Mouse (Mus musculus) adrenal gland, postnatal 10 days (tissue): ENCODE results near the gene Sbno2. TPM values are rescaled to one million over a fixed set of nuclear protein-coding genes. Genes with fewer than 3 reads are reported as not detected.

ENCODE experiments used
- DNase-seq: peaks from one replicate; pipeline ENCODE4 v3.0.0; 2021; ENCODE audit warnings: mixed read lengths
- total RNA-seq, 2 experiments: library from RNA; stranded (reverse); gene quantifications; 2 replicates each; pipeline ENCODE4 v1.2.3; 2021

Sbno2 gene
- total RNA-seq, 2 experiments from 2014 or later, result 37.5 to 55.7 TPM

DNA sequence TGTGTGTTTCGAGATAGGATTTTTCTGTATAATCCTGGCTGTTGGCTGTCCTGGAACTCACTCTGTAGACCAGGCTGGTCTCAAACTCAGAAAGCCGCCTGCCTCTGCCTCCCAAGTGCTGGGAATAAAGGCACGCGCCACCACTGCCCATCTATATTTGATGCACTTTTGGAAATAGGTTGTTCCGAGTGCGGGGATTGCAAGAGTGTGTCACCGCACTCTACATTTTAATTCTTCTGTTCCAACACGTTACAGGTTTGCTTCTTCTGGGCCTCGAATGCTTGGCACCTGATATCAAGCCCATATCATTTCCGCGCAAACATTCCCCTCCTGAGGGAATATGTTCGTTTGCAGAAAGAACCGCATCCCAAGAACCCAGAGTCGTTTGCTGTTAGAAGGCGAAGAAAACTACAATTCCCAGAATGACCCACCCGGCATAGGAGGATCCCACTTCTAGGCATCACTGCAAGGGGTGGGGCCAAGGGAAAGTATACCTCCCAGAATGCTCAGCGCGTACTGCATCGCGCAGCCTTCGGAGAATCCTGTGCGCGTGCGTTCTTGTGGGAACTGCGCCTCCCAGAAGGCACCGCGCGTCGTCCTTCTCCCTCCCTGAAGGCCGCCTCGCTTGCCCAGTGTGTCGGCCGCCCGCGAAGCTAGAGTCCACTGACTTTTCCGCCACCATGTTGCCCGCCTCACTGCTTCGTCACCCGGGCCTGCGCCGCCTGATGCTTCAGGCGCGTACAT, 36.6 kb upstream of the Sbno2 start:
- peak; percentile 95 for DNase-seq

DNA sequence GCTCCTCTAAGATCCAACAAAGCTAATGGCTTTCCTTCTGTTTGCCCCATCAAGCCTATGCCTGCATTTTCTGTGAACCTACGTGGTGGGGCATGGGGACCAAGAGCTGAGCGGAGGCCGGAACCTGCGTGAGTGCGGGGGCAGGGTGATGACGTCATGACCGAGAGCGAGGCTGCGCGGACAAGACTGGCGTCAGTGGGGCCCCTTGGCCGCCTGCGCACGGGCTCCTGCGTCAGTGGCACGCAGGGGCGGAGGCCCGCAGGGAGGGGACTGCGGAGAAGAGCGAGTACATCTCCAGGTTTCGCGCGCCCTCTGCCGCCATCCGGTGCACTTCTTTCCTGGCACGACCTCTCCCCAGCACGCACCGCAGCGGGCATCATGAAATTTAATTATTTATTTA, 35.9 kb upstream of the Sbno2 start:
- peak; percentile 97 for DNase-seq

DNA sequence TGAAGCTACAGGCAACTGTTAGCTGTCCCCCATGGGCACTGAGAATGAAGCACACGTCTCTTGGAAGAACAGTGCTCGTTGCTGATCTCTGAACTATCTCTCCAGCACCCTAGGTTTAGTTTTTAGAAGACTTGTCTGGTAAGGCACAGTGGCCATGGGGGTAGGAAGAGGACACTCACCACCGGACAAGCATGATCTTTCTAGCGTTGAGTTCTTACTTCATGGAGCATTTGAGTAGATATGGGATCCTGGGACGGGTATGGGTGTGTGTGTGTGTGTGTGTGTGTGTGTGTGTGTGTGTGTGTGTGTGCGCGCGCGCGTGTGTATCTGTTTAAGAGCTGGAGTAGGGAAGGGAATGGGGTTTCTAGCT, 35.3 kb upstream of the Sbno2 start, which contains the start of gene Cbarp:
Gene Cbarp (minus strand): TSS at position 170 of the 370 bp plus-strand sequence.
- DNase-seq, result no peak

DNA sequence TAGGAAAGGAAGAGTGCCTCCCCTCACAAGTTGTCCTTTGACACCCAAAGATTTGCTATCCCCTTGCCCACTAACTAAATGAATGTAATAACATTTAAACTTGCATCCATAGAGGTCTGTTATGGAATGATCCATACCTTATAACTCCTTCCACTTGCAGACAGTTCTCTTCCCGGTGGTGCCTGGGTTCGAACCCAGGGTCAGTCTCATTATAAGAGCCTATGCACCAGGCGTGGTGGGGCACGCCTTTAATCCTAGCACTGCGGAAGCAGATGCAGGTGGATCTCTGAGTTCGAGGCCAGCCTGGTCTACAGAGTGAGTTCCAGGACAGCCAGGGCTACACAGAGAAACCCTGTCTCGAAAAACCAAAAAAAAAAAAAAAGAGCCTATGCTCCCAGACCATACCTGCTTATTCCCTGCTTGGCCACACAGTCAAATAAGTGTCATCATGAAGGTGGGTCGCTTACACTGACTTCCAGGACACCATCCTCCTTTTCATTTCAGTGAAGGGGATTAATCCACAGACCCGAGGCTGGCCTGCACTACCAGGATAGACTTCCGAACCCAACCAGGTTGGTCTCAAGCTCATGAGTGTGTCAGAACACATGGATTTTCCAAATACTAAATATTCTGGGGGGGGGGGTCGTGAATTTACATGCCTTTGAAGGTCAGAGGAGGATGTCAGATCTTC, 34.7 kb upstream of the Sbno2 start:
- DNase-seq, result no peak

DNA sequence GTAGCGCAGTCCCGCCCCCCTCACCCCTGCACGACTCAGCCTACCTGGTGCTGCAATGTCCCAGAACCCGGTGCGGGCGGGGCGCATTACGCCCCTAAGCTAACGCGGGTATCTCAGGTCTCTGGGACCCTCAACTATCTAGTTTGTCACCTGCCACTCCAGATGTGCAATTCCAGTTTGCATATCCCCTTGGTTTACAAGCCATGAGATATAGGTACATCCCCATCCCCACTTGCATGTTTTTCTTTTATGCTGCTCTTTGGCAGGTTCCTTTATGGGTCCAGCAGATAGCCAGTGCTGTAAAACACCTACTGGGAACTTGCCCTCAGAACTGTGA, 34.0 kb upstream of the Sbno2 start:
- DNase-seq, result no peak

DNA sequence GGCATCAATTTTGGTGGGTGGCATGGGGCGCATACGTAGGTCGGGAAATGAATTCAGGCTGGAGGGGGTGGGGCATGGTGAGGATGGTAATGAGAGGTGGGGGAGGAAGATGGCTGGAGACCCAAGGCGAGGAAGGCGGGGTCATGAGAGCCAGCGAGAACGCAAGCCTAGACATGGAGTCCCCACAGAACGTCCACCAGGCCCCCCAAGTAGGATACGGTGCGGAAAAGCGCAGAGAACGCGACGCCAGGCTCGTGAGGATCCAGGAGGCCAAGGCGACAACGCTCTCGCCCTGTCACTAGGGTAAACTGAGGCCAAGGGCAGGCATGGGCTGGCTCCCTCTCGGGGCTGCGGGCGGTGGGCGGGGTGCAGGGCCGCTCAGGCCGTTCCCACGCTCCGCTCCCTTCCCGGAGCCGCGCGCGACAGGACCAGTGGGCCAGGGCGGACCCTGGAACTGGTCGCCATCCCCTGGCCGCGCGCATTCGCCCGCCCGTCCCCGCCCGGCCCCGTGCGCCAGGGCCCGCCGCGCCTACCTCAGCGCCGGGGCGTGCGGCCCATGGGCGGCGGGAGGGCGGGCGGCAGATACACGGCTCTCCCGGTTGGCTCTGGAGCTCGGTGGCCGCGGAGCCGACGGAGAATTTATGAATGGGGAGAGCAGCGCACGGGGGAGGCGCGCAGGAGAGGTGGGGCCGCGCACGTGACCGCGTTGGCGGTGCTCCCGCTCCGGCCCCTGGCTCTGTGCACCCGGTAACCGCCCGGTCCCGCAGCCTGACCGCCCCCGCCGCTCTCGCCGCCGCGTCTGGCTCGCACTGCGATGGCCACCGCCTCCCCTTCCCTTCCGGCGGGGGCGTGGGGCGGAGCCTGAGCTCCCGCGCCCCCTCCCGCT, 33.4 kb upstream of the Sbno2 start, which contains the start of gene Atp5d:
Gene Atp5d (plus strand): TSS at position 80 of the 886 bp plus-strand sequence.
- peak; percentile 84 for DNase-seq

DNA sequence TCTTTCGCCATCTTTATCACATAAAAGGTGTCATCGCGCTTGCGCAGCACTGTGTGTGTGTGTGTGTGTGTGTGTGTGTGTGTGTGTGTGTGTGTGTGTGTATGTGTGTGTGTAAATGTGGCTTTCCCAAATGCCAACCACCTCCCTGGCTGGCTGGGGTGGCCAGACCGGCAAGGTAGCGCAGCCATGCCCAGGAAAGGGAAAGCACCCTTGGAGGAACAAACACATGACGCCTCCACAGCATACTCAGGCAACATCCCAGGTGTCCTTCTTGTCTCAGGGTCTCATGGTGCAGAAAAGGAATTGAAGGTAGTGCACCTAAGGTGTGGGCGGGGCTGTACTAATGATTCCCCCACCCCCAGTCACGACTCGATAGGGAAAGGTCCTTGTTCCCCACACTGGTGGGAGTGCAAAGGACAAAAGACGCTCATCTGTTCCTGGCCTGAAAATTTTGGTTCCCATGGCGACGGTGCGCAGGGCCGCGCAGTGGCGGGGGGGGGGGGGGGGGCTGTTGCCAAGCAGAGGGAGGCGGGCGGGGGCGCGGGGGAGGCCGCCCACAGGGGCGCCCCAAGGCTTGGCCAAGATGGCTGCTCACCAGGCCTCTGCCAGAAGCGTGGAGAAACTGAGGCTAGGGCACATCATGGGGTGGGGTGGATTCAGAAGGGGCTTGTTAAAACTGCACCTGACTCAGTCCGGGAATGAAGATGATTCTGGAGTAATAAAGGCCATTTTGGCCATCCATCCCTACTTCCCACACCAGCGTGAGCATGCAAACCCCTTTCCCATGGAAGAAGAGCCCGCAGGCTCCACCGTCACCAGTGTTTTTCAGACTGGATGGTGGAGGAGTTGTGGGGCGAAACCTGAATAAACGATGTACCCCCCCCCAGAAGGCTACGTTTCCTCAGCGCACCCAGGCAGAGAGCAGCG, 32.5 kb upstream of the Sbno2 start:
- peak; percentile 38 for DNase-seq

DNA sequence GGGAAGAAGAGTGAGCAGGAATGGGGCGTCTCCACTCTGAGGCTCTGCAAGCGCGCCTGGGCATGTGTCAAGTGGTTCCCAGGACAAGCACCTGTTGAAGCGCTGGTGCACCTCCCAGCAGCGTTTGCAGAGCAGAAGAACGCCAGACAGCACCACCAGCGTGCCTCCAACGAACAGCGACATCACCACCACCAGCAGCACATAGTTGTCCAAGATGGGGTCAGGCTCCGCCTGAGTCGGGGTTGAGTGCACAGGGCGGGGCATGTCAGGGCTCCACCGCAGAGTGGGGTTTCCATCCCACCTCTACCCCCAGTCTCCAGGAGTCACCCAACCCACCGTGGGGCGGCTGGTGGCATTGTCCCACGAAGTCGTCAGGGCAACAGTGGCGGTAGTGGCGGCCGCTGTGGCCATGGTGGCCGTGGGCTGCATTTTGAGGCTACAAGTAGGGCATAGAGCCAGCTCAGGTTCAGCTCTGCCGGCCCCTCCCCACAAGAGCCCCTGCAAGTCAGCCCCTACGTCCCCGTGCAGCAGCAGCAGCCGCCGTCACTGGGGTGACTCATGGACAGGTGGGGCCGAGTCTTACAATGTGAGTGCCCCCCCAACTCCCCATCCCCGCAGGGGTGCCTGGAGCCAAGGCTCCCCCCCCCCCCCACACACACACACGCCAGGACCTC, 31.7 kb upstream of the Sbno2 start:
- peak; percentile 58 for DNase-seq

DNA sequence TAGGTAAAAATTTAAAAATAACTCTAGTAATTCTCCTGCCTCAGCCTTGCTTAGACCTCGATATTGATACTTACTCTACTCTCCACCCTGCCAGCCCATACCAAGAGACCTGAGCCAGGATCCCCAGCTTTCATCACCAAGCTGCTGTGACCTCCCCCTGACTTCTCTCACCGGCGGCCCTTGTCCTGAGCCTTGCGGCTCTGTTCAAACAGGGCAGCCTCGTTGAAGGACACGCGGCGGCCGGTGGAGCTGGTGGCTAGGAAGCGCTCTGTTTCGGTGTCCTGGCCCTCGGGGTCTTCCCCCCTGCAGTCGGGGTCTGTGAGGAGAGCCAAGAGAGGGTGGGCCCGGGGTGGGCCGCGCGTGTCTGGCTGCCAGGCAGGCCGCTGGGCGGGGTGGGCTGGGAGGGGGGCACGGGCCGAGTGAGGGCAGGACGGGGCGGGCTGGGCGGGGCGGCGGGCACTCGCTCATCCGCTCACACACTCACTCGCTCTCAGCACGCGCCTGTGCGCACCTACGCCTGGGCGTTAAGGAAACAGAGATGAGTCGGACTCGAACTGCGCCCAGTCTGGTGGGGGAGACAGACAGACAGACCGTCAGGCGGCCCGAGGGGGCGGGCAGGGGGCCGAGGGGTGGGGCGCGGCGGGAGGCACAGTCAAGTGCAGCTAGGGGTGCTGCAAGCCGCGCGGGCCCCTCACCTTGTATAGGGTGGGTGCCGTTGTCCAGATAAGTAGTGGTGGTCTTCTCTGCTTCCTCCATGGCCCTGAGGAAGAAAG, 31.0 kb upstream of the Sbno2 start:
- DNase-seq, result no peak

DNA sequence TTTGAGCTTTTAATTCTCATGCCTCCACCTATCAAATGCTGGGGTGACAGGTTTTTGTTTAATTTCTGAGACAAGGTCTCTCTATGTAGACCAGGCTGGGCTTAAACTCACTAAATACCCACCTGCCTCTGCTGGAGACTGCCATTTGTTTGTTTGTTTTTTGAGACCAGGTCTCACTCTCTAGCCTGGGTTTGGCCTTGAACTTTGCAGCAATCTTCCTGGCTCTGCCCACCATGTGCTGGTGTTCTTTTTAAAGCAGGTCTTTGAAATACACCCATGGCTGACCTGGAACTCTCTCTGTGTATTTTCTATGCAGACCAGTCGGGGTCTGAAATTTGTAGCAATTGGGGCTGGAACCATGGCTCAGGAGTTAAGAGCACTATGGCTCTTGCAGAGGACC, 30.3 kb upstream of the Sbno2 start:
- DNase-seq, result no peak

DNA sequence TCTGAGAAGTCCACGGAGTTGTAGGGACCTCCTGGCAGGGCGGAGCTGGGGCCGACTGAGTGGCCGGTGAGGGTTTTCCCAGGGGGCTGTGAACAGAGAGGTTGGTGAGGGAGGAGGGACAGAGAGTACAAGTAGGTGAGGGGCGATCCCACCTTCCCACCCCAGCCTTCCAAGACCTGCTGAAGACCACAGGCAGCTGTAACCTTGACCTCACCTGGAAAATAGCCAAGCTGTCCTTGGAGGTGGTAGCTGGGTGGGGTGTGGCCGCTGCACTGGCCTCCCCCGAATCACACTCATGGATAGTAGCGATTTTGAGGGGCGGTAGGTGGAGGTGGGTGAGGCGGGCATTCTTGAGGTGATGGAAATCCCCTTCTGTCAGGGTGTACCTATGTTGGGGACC, 29.8 kb upstream of the Sbno2 start:
- no peak for DNase-seq

DNA sequence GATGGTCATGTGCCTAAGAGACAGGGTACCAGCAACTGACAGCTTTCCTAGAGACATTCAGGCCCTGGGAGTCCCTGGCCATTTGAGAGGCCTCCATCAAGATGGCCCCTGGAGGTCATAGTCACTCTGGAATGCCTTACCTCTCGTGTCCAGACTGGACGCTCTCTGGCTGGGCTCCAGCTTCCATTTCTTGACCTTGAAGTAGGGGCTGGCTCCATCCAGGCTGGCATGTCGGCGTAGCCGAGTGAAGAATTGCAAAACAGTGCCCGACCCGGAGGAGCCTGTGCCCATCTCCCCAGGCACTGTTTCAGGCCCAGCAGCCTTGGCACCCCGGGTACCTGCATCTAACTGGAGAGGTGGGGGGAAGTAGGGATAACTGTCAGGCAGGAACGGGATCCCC, 29.1 kb upstream of the Sbno2 start:
- peak; percentile 62 for DNase-seq

DNA sequence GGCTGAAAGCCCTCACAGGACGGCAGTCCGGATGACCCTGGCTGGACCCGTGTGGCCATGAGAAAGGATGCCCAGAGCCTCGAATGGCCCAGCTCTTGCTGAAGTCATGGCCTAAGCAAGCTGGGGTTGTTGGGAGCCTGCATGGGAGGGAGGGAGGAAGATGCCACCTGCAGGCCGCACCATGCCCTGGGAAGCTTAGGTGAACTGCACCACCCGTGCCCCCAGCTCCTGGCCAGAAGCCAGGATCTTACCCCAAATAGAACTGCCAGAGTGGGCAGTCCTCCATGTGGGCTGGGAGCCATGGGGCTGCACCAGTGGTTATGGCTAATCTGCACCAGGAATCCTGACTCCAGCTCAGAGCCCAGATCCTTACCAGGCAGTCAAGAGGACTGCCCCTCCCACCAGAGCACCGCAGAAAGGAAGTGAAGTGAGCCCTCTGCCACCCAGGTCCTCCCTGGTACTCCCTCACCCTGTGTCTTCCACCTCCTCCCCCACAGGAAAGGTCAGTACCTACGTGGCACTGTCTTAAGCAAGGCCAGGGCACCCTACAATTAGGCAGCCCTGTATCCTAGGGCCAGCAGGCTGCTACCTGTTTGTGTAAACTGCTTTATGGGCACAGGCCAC, 28.0 kb upstream of the Sbno2 start:
- no peak for DNase-seq

DNA sequence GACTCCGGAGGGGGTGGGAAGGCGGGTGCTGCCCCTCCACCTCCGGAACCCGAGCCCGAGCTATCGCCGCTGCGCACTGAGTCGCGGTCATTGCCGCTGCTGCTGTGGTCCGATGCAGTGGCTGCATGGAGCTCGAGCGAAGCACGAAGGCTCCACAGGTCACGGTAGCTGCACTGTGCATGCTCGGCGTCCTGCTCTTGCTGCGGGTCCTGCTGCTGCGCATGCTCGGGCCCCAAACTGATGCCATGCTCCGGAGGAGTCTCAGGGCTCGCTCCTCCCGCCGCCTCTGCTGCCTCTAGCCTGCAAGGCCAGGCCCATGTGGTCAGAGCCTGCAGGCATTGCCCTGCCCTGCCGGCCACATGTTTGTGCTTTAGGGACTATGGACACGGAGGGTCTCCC, 26.6 kb upstream of the Sbno2 start:
- DNase-seq, result no peak

DNA sequence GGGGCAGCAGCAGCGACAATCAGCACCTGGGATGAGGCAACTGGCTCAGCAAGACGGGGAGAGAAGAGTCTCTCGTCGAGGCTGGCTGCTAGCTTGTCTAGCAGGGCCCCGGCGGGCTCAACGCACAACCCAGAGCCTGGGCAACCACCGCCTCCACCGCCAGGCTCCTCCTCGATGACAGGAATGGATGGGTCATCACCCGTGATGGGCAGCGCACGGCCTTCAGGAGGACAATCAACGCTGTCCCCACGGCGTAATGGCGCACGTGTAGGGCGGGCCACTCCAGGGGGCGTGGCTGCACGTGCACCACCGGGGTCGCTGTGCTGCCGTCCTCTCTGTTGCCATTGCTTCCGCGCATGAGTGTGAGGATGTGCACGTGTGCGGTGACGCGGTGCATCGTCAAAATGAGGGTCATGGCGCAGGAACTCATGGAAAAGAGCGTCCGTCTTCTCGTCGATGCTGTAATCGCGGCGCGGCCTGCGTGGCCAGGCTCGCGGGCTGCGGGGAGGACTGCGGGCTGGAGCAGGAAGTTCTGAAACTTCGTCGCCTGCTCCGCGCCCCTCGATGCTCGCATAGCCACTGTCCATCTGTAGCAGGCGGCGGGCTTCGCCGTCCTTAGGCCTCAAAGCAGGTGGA, 26.1 kb upstream of the Sbno2 start:
- peak; percentile 78 for DNase-seq

DNA sequence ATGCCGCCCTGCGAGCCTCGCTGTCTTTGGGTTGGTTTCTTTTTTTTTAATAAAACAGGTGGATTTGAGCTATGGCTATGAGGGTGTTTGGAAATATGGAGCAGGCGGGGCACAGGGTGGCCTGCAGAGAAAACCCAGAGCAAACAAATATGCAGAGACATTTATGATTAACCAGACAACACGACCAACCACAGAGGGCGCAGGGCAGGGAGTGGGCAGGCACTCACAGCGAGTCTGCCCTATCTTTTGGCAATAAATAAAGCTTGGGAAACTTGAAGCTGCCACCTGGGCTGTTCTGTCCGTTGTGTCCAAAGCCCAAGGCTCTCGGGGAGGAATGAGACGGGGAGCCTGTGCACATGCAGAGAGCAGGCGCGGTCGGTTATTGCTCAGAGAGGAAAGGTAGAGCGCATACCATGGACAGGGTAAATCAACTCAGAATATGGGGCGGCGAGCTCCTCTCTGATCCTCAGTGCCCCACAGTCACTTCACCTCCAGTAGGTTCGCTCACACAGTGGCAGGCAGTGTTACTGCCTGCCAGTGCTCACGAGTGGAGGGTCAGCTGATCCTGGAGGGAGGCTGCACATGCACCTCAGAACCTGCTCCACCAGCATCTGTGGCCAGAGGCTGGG, 25.1 kb upstream of the Sbno2 start:
- DNase-seq, result no peak

DNA sequence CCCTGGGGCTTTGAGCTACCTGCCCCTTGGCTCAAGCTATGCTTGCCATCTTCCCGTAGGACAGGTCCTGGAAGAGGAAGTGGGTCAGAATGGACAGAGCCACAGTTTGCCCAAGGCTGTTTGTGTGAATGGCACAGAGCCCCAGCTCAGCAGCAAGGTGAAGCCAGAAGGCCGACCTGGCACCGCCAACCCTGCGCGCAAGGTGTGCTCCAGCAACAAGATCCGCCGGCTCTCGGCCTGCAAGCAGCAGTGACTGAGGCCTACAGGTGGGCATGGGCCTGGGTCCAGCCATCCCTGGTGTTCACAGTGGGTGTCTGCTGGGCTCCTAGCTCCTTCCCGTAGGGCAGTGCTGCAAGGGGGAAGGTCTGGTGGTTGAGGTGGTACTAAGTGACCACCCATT, 24.5 kb upstream of the Sbno2 start:
- DNase-seq, result no peak

DNA sequence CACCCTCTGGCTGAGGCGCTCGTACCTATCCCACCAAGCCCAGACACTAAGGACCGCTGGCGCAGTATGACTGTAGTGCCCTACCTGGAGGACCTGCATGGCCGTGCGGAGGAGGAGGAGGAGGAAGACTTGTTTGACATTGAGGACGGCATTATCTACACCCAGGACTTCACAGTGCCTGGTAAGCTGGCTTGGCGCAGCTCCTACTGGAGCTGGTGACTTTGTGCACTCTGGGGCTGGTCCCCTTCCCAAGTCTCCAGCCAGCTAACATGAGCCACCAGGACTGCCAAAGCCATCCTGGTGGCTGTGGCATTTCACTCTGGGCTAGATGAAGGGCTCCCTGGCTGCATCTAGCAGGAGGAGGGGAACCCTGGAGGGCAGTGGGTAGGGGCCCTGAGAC, 22.5 kb upstream of the Sbno2 start:
- DNase-seq, result no peak
